Mouse (Mus musculus) testis, adult 2 months (tissue): ENCODE data around the gene Epb41l3. TPM values are rescaled to one million over a fixed set of nuclear protein-coding genes. Genes with fewer than 3 reads are reported as not detected.

ENCODE experiments used
- H3K27ac ChIP-seq: fragments of 200-500 bp; 2 replicates; pipeline ENCODE4 v1.5.1; 2012; ENCODE audit warnings: low read depth, low read length; ENCODE audit not compliant: control insufficient read depth, insufficient read depth
- H3K27me3 ChIP-seq: fragments of 200-500 bp; 2 replicates; pipeline ENCODE4 v1.6.1; 2012; ENCODE audit warnings: mild to moderate bottlenecking, low read length, moderate library complexity; ENCODE audit not compliant: control insufficient read depth, insufficient read depth
- H3K36me3 ChIP-seq: fragments of 200-500 bp; 2 replicates; pipeline ENCODE4 v1.6.1; 2012; ENCODE audit warnings: mild to moderate bottlenecking, low read length; ENCODE audit not compliant: control insufficient read depth, insufficient read depth
- H3K4me1 ChIP-seq: fragments of 200-500 bp; 2 replicates; pipeline ENCODE4 v1.6.1; 2012; ENCODE audit warnings: low read length; ENCODE audit not compliant: control insufficient read depth, insufficient read depth
- H3K4me3 ChIP-seq: fragments of 200-500 bp; 2 replicates; pipeline ENCODE4 v1.5.1; 2012; ENCODE audit warnings: low read depth, mild to moderate bottlenecking, low read length, moderate library complexity, mixed read lengths; ENCODE audit not compliant: control insufficient read depth
- CTCF ChIP-seq: fragments of 200-500 bp; IDR thresholded peaks from 2 replicates; pipeline ENCODE4 v1.5.1; 2012; ENCODE audit warnings: low read depth, mild to moderate bottlenecking, inconsistent platforms, low read length, moderate library complexity; ENCODE audit not compliant: control insufficient read depth, insufficient read depth, insufficient replicate concordance
- POLR2A ChIP-seq: fragments of 200-500 bp; IDR thresholded peaks from 2 replicates; pipeline ENCODE4 v1.6.1; 2012; ENCODE audit warnings: low read depth, mild to moderate bottlenecking, inconsistent platforms, low read length, moderate library complexity; ENCODE audit not compliant: control insufficient read depth
- polyA plus RNA-seq: library from polyadenylated mRNA; depleted of rRNA; stranded (reverse); fragments of >200 nt; gene quantifications from 2 replicates; pipeline ENCODE4 v1.2.3, GENCODE M21; 2012; rRNA removed

The Epb41l3 gene
- polyA plus RNA-seq, result 46.7 and 46.9 TPM in 2 replicates

DNA sequence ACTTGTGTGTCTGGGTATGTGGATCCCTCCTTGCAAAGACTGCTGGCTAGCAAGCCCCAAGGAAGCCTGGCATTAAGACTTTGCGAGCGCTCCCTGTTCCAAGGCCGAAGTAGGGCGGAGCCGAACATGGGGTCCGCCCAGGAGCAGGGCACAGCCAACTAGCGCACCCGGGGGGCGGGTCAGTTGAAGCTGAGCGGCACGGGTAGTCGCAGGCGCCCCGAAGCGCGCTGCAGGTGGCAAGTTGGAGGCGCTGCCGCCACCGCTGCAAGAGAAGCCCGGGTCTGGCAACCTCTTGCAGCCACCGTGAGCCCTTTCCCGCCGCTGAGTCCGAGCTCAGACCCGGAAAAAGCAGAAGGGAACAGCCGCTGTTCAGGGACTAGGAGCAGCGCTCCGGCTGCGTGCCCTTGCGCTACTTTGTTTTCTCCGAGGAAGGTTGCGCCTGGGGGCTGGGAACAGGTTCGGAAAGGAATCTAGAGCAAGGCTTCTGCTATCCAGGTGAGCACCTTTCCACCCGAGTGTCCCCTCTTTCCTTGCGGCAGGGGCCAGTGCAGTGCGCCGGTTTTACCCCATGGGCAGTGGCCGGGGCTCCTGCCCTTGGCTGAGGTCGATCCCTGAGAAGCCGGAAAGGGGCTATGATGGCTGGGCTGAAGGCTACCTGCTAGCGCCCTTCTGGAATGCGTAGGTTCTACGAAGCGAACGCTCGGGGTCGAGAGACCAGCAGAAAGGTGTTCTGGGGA lies at the start of gene Epb41l3:
Gene Epb41l3 (plus strand): TSS at position 183 of the 737 bp plus-strand sequence.
- Histone ChIP-seq H3K27ac (peak within 1 kb of the TSS; percentile 57), H3K36me3 (no peaks in the 10 kb centered on the region), H3K4me3 (peak within 1 kb of the TSS; percentile 66), H3K27me3 (no peaks in the 10 kb centered on the region), H3K4me1 (peaks cover 12% of the 10 kb centered on the region)
- TF ChIP-seq POLR2A (peak; percentile 58; the same call in 1 of the 2 replicates), CTCF (no peak)

DNA sequence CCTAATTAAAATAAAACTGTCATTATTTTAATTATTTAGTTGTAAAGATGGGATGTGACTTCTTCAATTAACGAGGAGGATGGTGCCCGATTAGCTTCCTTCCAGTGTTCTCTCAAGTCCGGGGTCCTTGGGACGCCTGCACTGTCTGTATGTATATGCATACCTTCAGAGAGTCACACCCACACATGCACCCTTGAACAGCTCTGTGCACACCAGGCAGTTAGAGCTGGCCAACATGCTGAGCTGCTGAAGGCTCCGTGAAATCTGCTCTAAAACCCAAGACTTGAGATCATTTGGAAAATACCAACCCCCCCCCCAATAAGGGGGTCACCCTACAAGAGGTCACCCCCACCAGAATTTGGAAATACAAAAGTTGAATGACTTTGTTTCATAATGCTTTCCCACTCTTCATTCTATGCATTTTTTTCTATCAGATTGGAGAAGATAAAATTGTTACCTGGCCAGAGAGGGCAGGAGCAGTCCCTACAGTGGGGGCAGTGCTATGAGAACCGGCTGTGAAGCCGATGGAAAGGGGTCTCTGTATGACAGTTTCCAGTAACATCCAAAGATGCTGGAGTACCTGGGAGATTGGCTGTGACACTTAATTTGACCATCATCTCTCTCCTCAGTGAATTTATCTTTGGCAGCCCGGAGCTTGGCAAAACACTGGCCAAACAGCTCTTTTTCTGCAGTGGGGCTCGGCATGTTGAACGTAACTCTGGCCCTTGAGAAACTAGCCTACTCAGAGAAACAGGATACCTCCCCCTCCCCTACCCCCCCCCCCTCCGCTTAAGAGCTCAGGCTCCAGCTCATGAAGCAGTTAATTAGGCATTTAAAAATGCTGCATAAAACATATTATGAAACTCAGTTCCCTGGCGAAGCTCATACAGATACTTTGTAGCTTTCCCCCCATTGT lies 36.5 kb upstream of the Epb41l3 start:
- no peaks in the 10 kb centered on the region; the same call in 1 of the 2 replicates for H3K4me1 ChIP-seq
- H3K27me3 ChIP-seq, result no peaks in the 10 kb centered on the region
- no peaks in the 10 kb centered on the region for H3K36me3 ChIP-seq
- no peak overlapping the region for H3K4me3 ChIP-seq
- TF ChIP-seq CTCF (no peak), POLR2A (no peak)
- H3K27ac ChIP-seq, result no peak overlapping the region

DNA sequence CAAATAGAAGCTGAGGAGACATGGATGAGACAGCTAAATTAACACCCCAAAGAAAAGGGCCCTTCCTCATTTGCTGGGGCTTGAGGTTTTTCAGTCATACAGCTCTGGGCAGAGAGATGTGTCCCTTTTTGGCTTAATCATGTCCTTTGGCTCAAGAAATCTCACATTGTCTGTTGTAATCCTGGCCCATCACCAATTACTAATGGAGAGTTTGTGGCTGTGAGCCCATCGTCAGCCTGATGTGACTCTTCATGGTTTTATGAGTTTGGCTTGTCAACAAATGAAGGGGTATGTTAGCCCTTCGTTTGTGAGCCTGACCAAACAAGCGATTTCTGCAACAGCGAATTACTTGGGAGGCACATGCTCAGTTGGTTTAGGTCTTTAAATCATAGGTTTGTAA lies 34.0 kb upstream of the Epb41l3 start:
- Histone ChIP-seq H3K36me3 (no peaks in the 10 kb centered on the region), H3K4me1 (no peaks in the 10 kb centered on the region; the same call in 1 of the 2 replicates), H3K4me3 (no peak overlapping the region), H3K27me3 (no peaks in the 10 kb centered on the region), H3K27ac (no peak overlapping the region)
- TF ChIP-seq POLR2A (no peak), CTCF (no peak)

DNA sequence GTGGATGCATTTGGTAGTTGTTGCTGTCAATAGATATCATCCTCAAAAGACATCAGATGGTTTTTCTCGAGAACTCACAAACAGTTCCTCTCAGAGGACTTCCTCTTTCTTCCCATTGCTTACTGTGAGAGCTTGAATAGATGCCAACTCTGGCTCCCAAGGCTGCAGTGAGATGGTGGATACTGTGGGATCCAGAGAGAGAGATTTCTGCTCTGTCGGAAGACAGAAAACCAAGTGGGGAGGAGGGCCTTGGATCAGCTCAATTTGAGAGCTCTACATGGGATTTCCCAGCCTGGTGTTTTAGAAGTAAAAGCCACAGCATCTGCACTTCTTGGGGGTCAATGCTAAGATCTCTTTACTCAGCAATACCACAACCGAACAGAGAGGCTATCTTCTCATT lies 26.7 kb upstream of the Epb41l3 start:
- H3K36me3 ChIP-seq, result no peaks in the 10 kb centered on the region
- no peak overlapping the region for H3K27ac ChIP-seq
- H3K27me3 ChIP-seq, result no peaks in the 10 kb centered on the region
- no peaks in the 10 kb centered on the region for H3K4me1 ChIP-seq
- TF ChIP-seq CTCF, result no peak
- TF ChIP-seq POLR2A, result no peak
- H3K4me3 ChIP-seq, result no peak overlapping the region

DNA sequence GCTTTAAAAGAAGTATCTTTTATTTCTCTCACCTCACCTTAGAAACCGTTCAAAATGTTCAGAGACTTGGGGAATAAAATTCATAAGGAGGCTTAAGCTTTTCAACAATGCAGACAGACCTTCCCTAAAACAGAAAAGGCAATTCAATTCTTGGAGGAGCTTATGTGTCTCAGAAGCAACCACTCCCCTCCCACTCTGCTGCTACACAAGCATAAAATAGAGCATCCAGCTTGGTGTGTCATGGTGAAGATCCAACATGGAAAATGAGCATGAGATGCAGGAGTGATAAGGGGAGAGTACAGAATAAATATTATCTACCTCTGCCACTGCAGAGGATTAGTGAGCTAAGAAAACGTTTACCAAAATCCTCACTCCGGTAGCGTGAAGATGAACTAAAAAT lies 21.5 kb upstream of the Epb41l3 start:
- H3K4me3 ChIP-seq, result no peak overlapping the region
- H3K4me1 ChIP-seq, result no peaks in the 10 kb centered on the region
- no peak for TF ChIP-seq CTCF
- no peak for TF ChIP-seq POLR2A
- H3K36me3 ChIP-seq, result no peaks in the 10 kb centered on the region
- no peak overlapping the region for H3K27ac ChIP-seq
- no peaks in the 10 kb centered on the region for H3K27me3 ChIP-seq

DNA sequence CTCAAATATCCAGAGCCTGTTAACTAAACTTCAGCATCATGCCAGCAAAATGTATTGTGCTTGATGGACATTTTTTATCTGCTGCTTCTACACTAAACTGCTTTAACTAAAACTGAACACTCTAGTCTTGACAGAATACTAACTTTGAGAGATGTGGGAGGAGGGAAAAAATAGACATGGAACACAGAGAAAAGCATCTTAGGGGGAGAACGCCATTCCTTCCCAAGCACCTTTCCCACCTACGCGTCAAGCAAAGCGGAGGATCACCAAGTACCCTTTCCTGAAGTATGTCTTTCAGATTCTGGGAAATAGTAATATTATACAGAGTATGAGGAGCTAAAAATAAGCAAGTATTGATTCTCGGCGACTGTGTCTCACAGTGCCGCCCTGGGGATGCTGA lies 15.7 kb upstream of the Epb41l3 start:
- Histone ChIP-seq H3K36me3 (no peaks in the 10 kb centered on the region), H3K27ac (no peak overlapping the region), H3K4me1 (no peaks in the 10 kb centered on the region), H3K27me3 (no peaks in the 10 kb centered on the region), H3K4me3 (no peak overlapping the region)
- no peak for TF ChIP-seq POLR2A
- TF ChIP-seq CTCF, result no peak

DNA sequence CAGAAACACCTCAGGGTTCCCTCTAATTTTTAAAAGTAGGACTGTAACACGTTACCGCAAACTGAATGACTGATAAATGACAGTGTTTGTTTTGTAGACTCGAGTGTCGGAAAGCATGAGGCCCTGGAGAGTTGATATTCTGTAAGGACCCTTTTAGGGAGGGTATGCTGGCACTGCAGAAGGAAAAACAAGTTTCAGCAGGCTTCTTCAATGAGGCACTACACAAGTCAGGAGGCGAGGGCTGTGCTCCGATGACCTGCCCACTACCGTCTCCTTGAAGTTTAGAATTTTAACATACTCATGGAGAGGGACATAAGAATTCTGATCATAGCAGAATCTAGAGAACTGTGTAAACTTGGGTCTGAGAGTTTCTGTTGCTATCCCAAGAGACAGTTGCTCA lies 15.1 kb upstream of the Epb41l3 start:
- Histone ChIP-seq H3K4me3 (no peak overlapping the region), H3K36me3 (no peaks in the 10 kb centered on the region), H3K4me1 (no peaks in the 10 kb centered on the region), H3K27ac (no peak overlapping the region), H3K27me3 (no peaks in the 10 kb centered on the region)
- no peak for TF ChIP-seq POLR2A
- no peak for TF ChIP-seq CTCF
